Mouse (Mus musculus) thymus, adult 2 months (tissue): ENCODE data around the gene Lamb3. TPM values are rescaled to one million over a fixed set of nuclear protein-coding genes. Genes with fewer than 3 reads are reported as not detected.
"Not testable (repeated sequence)": the region's sequence is repeated elsewhere in the genome, so short reads cannot be mapped to it uniquely, and the experiment has no call there.

Experiments
- DNase-seq: peaks from one replicate; pipeline ENCODE4 v3.0.0; 2021
- H3K27ac ChIP-seq: fragments of 200-500 bp; 2 replicates; pipeline ENCODE4 v1.5.1; 2012; ENCODE audit warnings: low read length, control low read depth; ENCODE audit not compliant: control insufficient read depth, insufficient read depth
- H3K27me3 ChIP-seq: fragments of 200-500 bp; 2 replicates; pipeline ENCODE4 v1.6.1; 2012; ENCODE audit warnings: mild to moderate bottlenecking, low read length, moderate library complexity, mixed read lengths; ENCODE audit not compliant: control insufficient read depth, insufficient read depth
- H3K36me3 ChIP-seq: fragments of 200-500 bp; 2 replicates; pipeline ENCODE4 v1.6.1; 2012; ENCODE audit warnings: mild to moderate bottlenecking, low read length, moderate library complexity; ENCODE audit not compliant: control insufficient read depth, insufficient read depth
- H3K4me1 ChIP-seq: fragments of 200-500 bp; replicated peaks from 2 replicates; pipeline ENCODE4 v1.6.1; 2012; ENCODE audit warnings: low read length; ENCODE audit not compliant: control insufficient read depth, insufficient read depth
- H3K4me3 ChIP-seq: fragments of 200-500 bp; 2 replicates; pipeline ENCODE4 v1.5.1; 2012; ENCODE audit warnings: mild to moderate bottlenecking, low read length, control low read depth, moderate library complexity; ENCODE audit not compliant: control insufficient read depth, insufficient read depth
- CTCF ChIP-seq: fragments of 200-500 bp; IDR thresholded peaks from 2 replicates; pipeline ENCODE4 v1.5.1; 2012; ENCODE audit warnings: mild to moderate bottlenecking, control low read depth, low read length, moderate library complexity, borderline replicate concordance; ENCODE audit not compliant: control insufficient read depth, poor library complexity, insufficient read depth; ENCODE audit errors: extremely low read depth
- POLR2A ChIP-seq: fragments of 200-500 bp; IDR thresholded peaks from 2 replicates; pipeline ENCODE4 v1.6.1; 2012; ENCODE audit warnings: mild to moderate bottlenecking, low read length, control low read depth, moderate library complexity; ENCODE audit not compliant: control insufficient read depth, poor library complexity, insufficient read depth; ENCODE audit errors: extremely low read depth
- WGBS: fragments of 180-500 bp; shearing (Covaris S2); methylation state at CpG from one replicate; pipeline ENCODE4 v1.1.7; 2018; 5-methylcytosine and 5-hydroxymethylcytosine counted together
- polyA plus RNA-seq: library from polyadenylated mRNA; depleted of rRNA; stranded (reverse); fragments of >200 nt; gene quantifications from 2 replicates; pipeline ENCODE4 v1.2.3, GENCODE M21; 2012

Gene Lamb3
- polyA plus RNA-seq, 1 experiment: 27.8 TPM

DNA sequence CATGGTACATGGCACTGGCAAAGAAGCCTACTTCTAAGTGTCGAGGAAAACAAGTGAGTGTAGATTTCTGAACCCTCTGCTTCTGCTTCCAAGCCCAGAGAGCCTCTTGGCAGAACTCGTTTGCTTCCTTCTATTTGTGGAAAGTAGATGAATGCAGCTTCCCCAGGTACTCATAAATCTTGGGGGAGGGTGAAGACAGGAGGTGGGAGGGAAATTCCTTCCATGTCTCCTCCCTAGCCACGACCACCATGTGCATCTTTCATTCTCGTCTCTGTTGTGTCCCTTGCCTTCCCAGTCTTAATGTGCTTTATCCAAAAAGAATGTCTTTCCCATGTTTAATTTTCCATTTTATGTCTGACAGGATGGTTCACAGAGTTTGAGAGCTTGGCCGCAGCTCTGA, 45.1 kb downstream of the Lamb3 start:
- H3K36me3 ChIP-seq: no peaks in the 10 kb centered on the region
- no peak for DNase-seq
- no peaks in the 10 kb centered on the region for H3K27me3 ChIP-seq
- H3K4me1 ChIP-seq: 0 out of 2 replicates have a peak, but pooled peaks cover 5% of the 10 kb centered on the region
- no peak for TF ChIP-seq CTCF
- no peak for TF ChIP-seq POLR2A
- WGBS: 70% methylated on average over 5 of the region's 5 CpGs
- H3K27ac ChIP-seq: no peak overlapping the region
- H3K4me3 ChIP-seq: no peak overlapping the region

- not testable (repeated sequence) for H3K27ac ChIP-seq, H3K4me1 ChIP-seq, H3K4me3 ChIP-seq, DNase-seq, H3K36me3 ChIP-seq, H3K27me3 ChIP-seq
- WGBS: 45% methylated on average over 3 of the region's 3 CpGs
These were observed 46.4 kb downstream of the Lamb3 start for GRCm38 (mm10) chr1:193253895-193254294.

GRCm38 (mm10) chr1:193255032-193255431, 47.5 kb downstream of the Lamb3 start:
- no peak for DNase-seq
- H3K27me3 ChIP-seq: no peaks in the 10 kb centered on the region
- H3K27ac ChIP-seq: no peak overlapping the region
- WGBS: 86% methylated on average over 8 of the region's 8 CpGs
- 0 out of 2 replicates have a peak, but pooled peaks cover 5% of the 10 kb centered on the region for H3K4me1 ChIP-seq
- H3K4me3 ChIP-seq: no peak overlapping the region
- H3K36me3 ChIP-seq: no peaks in the 10 kb centered on the region
- no peak for TF ChIP-seq CTCF
- no peak for TF ChIP-seq POLR2A

- TF ChIP-seq CTCF: no peak
- TF ChIP-seq POLR2A: no peak
- WGBS: 35% methylated on average over 3 of the region's 3 CpGs
- H3K4me3 ChIP-seq: no peak overlapping the region
- no peaks in the 10 kb centered on the region for H3K36me3 ChIP-seq
- H3K27ac ChIP-seq: no peak overlapping the region
- H3K4me1 ChIP-seq: 0 out of 2 replicates have a peak, but pooled peaks cover 5% of the 10 kb centered on the region
- peak; percentile 83 for DNase-seq
- H3K27me3 ChIP-seq: no peaks in the 10 kb centered on the region
These were observed 48.2 kb downstream of the Lamb3 start for GRCm38 (mm10) chr1:193255488-193256288.

- DNase-seq: no peak
- Histone ChIP-seq H3K36me3 (no peaks in the 10 kb centered on the region), H3K4me1 (0 out of 2 replicates have a peak, but pooled peaks cover 4% of the 10 kb centered on the region), H3K27ac (no peak overlapping the region), H3K27me3 (no peaks in the 10 kb centered on the region), H3K4me3 (no peak overlapping the region)
- TF ChIP-seq CTCF (no peak), POLR2A (no peak)
These were observed 48.7 kb downstream of the Lamb3 start for GRCm38 (mm10) chr1:193256289-193256577.

- no peaks in the 10 kb centered on the region for H3K27me3 ChIP-seq
- DNase-seq: no peak
- H3K4me1 ChIP-seq: peaks cover 4% of the 10 kb centered on the region
- no peak overlapping the region for H3K27ac ChIP-seq
- H3K4me3 ChIP-seq: no peak overlapping the region
- no peaks in the 10 kb centered on the region for H3K36me3 ChIP-seq
- TF ChIP-seq POLR2A (no peak), CTCF (no peak)
- 48% methylated on average over 5 of the region's 5 CpGs for WGBS
These were observed 49.2 kb downstream of the Lamb3 start for GRCm38 (mm10) chr1:193256621-193257098.

DNA sequence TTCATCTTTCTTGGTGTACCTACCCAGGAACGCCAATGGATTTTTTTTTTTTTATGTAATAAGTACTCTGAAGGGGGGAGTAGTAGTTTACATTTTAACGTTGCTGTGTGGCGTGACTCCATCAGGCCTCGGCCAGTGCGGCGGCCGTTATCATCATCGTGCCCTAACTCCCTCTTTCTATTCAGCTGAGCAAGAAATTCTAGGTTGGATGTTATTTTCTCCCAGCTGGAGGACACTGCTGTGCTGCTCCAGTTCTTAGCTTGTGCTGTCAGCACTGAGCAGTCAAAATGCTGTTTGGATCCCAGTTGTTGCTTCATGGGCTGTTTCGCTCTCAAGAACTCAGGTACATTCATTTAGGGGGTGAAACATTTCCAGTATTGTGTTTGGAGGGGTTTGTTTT, 52.1 kb downstream of the Lamb3 start:
- WGBS: 97% methylated on average over 9 of the region's 9 CpGs
- Histone ChIP-seq H3K27ac (no peak overlapping the region), H3K27me3 (no peaks in the 10 kb centered on the region), H3K4me3 (no peak overlapping the region), H3K36me3 (no peaks in the 10 kb centered on the region), H3K4me1 (peaks cover 18% of the 10 kb centered on the region)
- TF ChIP-seq POLR2A: no peak
- TF ChIP-seq CTCF: no peak
- no peak for DNase-seq
